Mouse (Mus musculus) hindbrain, embryonic 16.5 days (tissue): ENCODE data around the gene Trim28. TPM values are rescaled to one million over a fixed set of nuclear protein-coding genes. Genes with fewer than 3 reads are reported as not detected.

Experiments
- ATAC-seq: fragments of 200-750 bp; cut with Nextera tagmentation; 2 replicates; pipeline ENCODE4 v1.8.0; 2017; ENCODE audit warnings: moderate TSS enrichment, moderate library complexity
- H3K27ac ChIP-seq: fragments of 300-500 bp; sonication (generic); 2 replicates; pipeline ENCODE4 v1.5.1; 2014; ENCODE audit warnings: low read depth, mild to moderate bottlenecking, control low read depth, low read length, moderate library complexity
- H3K27me3 ChIP-seq: fragments of 300-500 bp; sonication (generic); replicated peaks from 2 replicates; pipeline ENCODE4 v1.6.1; 2014; ENCODE audit warnings: low read length; ENCODE audit not compliant: control insufficient read depth, insufficient read depth
- H3K36me3 ChIP-seq: fragments of 300-500 bp; sonication (generic); 2 replicates; pipeline ENCODE4 v1.6.1; 2014; ENCODE audit warnings: mild to moderate bottlenecking, low read length, moderate library complexity, mixed read lengths; ENCODE audit not compliant: control insufficient read depth, insufficient read depth
- H3K4me1 ChIP-seq: fragments of 300-500 bp; sonication (generic); 2 replicates; pipeline ENCODE4 v1.6.1; 2014; ENCODE audit warnings: low read depth, low read length; ENCODE audit not compliant: control insufficient read depth, insufficient read depth
- H3K4me2 ChIP-seq: fragments of 300-500 bp; sonication (generic); 2 replicates; pipeline ENCODE4 v1.6.1; 2014; ENCODE audit warnings: mild to moderate bottlenecking, low read length, control low read depth, moderate library complexity
- H3K4me3 ChIP-seq: fragments of 300-500 bp; sonication (generic); 2 replicates; pipeline ENCODE4 v1.5.1; 2014; ENCODE audit warnings: mild to moderate bottlenecking, low read length, control low read depth, moderate library complexity
- H3K9ac ChIP-seq: fragments of 300-500 bp; sonication (generic); 2 replicates; pipeline ENCODE4 v1.6.1; 2014; ENCODE audit warnings: low read depth, mild to moderate bottlenecking, control low read depth, low read length, moderate library complexity
- H3K9me3 ChIP-seq: fragments of 300-500 bp; sonication (generic); 2 replicates; pipeline ENCODE4 v1.6.1; 2014; ENCODE audit warnings: mild to moderate bottlenecking, low read length, moderate library complexity; ENCODE audit not compliant: control insufficient read depth
- WGBS: fragments of 180-500 bp; shearing (Covaris S2); extraction: QIAGEN DNeasy Blood & Tissue Kit; methylation state at CpG from one replicate; pipeline ENCODE4 v1.1.7; 2014; 5-methylcytosine and 5-hydroxymethylcytosine counted together
- polyA plus RNA-seq: library from polyadenylated mRNA; unstranded; fragments of >200 nt; fragmentation: Nextera tagmentation; extraction: Ambion mirVana; gene quantifications from 2 replicates; pipeline ENCODE4 v1.2.1, GENCODE M21; 2015

The Trim28 gene
- 165 and 195 TPM in 2 replicates for polyA plus RNA-seq

DNA sequence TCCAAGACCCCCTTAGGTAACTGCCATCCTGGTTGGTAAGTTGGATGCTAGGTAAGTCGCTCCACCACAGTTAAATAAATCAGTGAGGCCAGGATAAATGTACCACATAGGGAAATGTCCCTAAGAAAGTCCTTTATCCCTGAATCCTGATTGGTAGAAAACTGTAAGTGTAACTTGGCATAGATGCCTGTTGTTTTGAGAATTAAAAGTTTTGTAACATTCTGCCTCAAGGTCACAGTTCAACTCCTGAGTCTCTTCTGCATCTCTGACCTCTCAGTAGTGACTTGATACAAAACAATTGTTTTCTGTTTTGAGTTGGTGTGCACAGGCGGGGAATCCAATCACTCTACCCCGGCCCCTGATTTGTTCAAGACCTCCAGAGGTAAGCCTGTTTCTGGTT, at the start of gene Trim28:
Gene Trim28 (plus strand): TSS at position 264 of the 400 bp plus-strand sequence.
- H3K4me1 ChIP-seq = no peaks in the 10 kb centered on the region
- H3K4me2 ChIP-seq = no peak within 1 kb of the TSS
- H3K27me3 ChIP-seq = no peaks in the 10 kb centered on the region
- H3K9me3 ChIP-seq = no peaks in the 10 kb centered on the region
- no peak for ATAC-seq
- H3K36me3 ChIP-seq = no peaks in the 10 kb centered on the region
- H3K9ac ChIP-seq = no peak within 1 kb of the TSS
- H3K27ac ChIP-seq = no peak within 1 kb of the TSS
- no peak within 1 kb of the TSS for H3K4me3 ChIP-seq
- WGBS = 92% methylated on average over 3 of the region's 3 CpGs

DNA sequence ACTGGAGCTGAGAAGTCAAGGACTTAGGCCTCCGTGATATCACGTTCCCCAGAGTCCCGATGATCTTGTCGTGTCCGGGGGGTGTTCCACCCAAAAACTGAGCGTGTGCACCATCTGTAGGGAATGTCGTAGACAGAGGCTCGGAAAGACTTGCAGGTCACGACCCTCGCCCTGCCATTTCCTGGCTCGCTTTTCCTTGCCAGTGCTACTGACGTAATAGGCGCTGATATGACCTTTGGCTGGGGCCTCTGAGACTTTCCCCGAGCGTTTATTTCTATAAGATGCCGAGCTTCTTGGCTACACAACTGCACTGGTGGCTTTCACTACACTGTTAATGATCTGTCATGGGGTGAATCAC, 49.1 kb upstream of the Trim28 start:
- H3K27ac ChIP-seq = peak overlapping the region; percentile 81
- H3K4me2 ChIP-seq = peak overlapping the region; percentile 93
- no peaks in the 10 kb centered on the region for H3K27me3 ChIP-seq
- no peaks in the 10 kb centered on the region for H3K36me3 ChIP-seq
- H3K4me1 ChIP-seq = peaks cover 9% of the 10 kb centered on the region
- no peaks in the 10 kb centered on the region for H3K9me3 ChIP-seq
- WGBS = 11% methylated on average over 16 of the region's 16 CpGs
- H3K9ac ChIP-seq = peak overlapping the region; percentile 72
- H3K4me3 ChIP-seq = peak overlapping the region; percentile 48
- ATAC-seq = peak; percentile 12

DNA sequence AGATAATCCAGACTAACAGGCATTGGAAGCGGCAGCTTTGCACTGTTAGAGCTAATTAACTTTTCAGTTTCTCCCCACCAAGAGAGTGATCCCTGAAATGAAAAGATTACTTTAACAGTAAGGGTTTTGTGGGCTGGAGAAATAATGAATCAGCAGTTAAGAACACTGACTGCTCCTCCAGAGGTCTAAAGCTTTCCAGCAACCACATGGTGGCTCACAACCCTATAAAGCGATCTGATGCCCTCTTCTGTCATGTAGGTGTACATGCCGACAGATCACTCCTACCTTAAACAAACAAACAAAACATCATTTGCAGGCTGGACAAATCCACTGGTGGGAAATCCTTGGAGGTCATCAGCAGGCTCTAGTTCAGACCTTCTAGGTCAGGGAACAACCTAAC, 44.0 kb upstream of the Trim28 start:
- no peak overlapping the region for H3K4me2 ChIP-seq
- ATAC-seq = no peak
- WGBS = 49% methylated on average over 3 of the region's 3 CpGs
- no peak overlapping the region for H3K9ac ChIP-seq
- H3K4me1 ChIP-seq = peaks cover 4% of the 10 kb centered on the region
- no peaks in the 10 kb centered on the region for H3K36me3 ChIP-seq
- H3K4me3 ChIP-seq = no peak overlapping the region
- no peaks in the 10 kb centered on the region for H3K27me3 ChIP-seq
- H3K27ac ChIP-seq = no peak overlapping the region
- H3K9me3 ChIP-seq = no peaks in the 10 kb centered on the region

DNA sequence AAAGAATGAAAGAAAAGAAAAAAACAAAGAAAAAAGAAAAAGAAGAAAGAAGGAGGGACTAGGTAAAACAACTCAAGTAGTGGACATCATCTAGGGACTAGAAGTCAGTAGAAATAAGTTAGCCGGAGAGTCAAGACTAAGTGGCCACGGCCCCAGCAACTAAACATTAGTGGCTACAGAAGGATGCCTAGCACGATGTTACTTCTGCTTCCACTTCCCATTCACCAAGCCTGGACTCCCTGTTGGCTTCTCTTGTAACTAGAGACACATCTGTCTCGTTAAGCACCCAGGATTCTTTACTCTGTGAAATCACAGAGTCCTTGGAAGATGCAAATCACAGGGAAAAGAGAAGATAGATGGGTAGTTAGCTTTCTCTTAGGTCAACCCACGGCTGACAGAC, 41.4 kb upstream of the Trim28 start:
- Histone ChIP-seq H3K4me1 (peaks cover 5% of the 10 kb centered on the region), H3K9ac (no peak overlapping the region), H3K4me2 (no peak overlapping the region), H3K27me3 (no peaks in the 10 kb centered on the region), H3K9me3 (no peaks in the 10 kb centered on the region), H3K36me3 (no peaks in the 10 kb centered on the region), H3K4me3 (no peak overlapping the region), H3K27ac (no peak overlapping the region)
- WGBS = 76% methylated on average over 5 of the region's 5 CpGs
- ATAC-seq = no peak

DNA sequence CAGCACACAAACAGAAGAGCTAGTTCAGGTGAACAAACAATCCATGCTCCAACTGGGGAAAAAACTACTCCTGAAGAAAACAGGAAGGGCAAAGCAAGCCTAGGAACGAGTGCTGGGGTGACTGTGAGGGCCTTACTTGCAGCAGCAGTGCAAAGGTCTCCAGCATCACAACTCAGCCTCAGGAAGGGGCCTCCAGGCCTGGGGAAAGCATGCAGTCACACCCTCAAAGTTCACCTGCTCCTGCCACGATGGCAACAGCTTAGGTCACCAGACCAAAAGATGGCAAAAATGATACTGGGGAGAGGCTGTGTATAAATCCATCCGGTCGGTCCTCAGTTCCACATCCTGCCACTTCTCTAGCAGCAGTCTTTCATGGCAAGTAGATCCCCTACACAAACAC, 40.0 kb upstream of the Trim28 start:
- Histone ChIP-seq H3K9me3 (no peaks in the 10 kb centered on the region), H3K4me3 (no peak overlapping the region), H3K4me1 (peaks cover 5% of the 10 kb centered on the region), H3K27me3 (no peaks in the 10 kb centered on the region), H3K27ac (no peak overlapping the region), H3K4me2 (no peak overlapping the region), H3K9ac (no peak overlapping the region), H3K36me3 (no peaks in the 10 kb centered on the region)
- no peak for ATAC-seq
- 89% methylated on average over 4 of the region's 4 CpGs for WGBS

DNA sequence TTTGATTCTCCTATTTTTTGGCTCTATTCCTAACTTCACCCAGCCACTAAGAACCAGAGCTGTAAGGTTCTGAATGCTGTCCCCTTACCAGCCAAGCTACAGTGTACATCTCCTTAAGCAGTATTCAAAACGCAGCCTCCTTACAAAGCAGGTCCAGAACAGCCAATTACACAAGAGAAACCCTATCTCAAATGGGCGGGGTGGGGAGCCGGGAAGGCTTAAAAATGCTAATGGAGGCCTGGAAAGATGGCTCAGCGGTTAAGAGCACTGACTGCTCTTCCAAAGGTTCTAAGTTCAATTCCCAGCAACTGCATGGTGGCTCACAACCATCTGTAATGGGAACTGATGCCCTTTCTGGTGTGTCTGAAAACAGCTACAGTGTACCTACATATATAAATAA, 39.2 kb upstream of the Trim28 start:
- no peak for ATAC-seq
- WGBS = 13% methylated on average over 4 of the region's 4 CpGs
- Histone ChIP-seq H3K4me1 (peaks cover 5% of the 10 kb centered on the region), H3K27me3 (no peaks in the 10 kb centered on the region), H3K27ac (no peak overlapping the region), H3K36me3 (no peaks in the 10 kb centered on the region), H3K9ac (no peak overlapping the region), H3K9me3 (no peaks in the 10 kb centered on the region), H3K4me2 (no peak overlapping the region), H3K4me3 (no peak overlapping the region)

DNA sequence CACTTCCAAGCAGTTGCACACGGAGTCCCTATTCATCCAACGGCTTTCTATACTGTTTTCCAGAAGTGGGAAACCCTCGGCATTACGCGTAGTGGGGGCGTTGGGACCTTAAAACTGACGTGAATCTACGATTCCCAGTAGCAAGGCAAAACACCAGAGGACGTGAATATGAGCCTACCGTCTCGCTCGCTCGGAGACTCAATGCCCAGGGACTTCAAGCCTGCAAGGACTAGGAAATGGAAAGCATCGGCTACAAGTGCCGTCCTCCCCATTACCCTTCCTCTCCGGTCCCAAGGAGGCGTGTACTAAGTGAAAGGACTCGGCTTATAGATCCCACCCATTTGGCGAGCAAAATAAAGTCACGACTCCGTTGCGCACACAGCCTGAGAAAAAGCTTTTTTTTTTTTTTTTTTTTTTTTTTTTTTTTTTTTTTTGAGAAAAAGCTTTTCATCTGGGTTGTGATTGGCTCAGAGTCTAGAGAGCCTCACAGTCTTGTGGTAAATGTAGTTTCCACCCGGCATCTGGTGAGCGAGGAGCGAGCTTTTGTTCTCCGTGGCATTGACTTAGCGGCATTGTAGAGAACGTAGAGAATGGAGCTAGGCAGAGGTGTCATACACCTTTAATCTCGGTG, 37.3 kb upstream of the Trim28 start:
- 2% methylated on average over 29 of the region's 29 CpGs for WGBS
- Histone ChIP-seq H3K9ac (peak overlapping the region; percentile 70), H3K9me3 (no peaks in the 10 kb centered on the region), H3K27me3 (no peaks in the 10 kb centered on the region), H3K36me3 (no peaks in the 10 kb centered on the region), H3K27ac (peak overlapping the region; percentile 85), H3K4me2 (peak overlapping the region; percentile 79), H3K4me1 (peaks cover 9% of the 10 kb centered on the region), H3K4me3 (peak overlapping the region; percentile 55)
- ATAC-seq = peak; percentile 73

DNA sequence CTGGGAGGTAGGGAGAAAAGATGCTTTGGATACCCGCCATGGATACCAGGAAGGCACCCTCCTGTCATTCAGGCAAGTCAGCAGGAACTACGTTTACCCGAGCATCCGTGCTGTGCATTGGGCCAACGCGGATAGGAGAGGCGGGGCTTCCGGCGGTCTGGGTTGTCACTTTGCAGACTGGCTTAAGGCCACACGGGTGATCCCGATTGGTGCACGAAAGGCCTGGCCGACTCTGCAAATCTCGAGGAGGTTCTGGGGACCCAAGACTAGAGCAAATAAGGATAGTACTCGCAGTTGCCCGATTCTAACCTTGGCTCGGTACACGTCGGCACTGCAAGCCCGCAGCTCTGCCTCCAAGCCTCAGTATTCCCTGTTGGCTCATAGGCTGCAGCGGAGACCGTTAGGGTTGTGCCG, 33.2 kb upstream of the Trim28 start, which contains the start of gene Zfp324:
Gene Zfp324 (plus strand): TSS at position 161 of the 414 bp plus-strand sequence.
- 1% methylated on average over 23 of the region's 23 CpGs for WGBS
- Histone ChIP-seq H3K9ac (peak within 1 kb of the TSS; percentile 92), H3K4me2 (peak within 1 kb of the TSS; percentile 67), H3K4me3 (peak within 1 kb of the TSS; percentile 82), H3K36me3 (peaks cover 13% of the 10 kb centered on the region), H3K9me3 (no peaks in the 10 kb centered on the region), H3K27ac (peak within 1 kb of the TSS; percentile 89), H3K27me3 (no peaks in the 10 kb centered on the region), H3K4me1 (peaks cover 17% of the 10 kb centered on the region)
- ATAC-seq = peak; percentile 92

DNA sequence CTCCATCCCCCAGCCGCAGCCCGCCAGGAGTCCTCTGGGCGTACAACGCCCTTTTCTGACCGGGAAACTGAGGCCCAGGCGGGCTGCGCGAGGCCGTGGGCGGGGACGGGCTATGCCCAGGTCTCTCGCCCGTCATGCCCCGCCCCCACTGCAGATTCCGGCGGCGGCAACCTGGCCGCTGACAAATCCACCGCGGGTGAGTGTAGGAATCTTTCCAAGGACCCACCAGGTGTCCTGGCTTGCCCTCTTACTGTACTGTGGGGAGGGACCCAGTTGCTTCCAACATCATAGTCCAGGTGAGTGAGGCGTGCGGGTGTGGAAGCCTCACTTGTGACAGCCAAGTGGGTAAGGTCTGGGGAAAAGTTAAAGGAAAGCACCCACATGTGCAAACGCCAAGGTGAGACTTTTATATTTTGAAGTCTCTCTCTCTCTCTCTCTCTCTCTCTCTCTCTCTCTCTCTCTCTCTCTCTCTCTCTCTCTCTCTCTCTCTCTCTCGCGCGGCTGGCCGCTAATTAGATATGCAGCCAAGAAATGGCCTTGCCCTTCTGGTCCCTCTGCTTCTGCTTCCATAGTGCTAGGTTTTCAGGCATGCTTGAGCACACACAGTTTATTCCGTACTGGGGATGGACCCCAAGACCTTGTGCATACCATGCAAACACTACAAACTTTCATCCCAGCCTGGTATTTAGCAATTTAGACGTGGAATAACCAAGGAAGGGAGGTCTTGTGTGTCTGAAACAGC, 32.6 kb upstream of the Trim28 start:
- under 1% methylated on average over 29 of the region's 29 CpGs for WGBS
- Histone ChIP-seq H3K27me3 (no peaks in the 10 kb centered on the region), H3K4me1 (peaks cover 12% of the 10 kb centered on the region), H3K9me3 (no peaks in the 10 kb centered on the region), H3K9ac (peak overlapping the region; percentile 92), H3K4me3 (peak overlapping the region; percentile 82), H3K27ac (peak overlapping the region; percentile 89), H3K4me2 (peak overlapping the region; percentile 67), H3K36me3 (peaks cover 19% of the 10 kb centered on the region)
- peak; percentile 51 for ATAC-seq
